Mouse (Mus musculus) retina, postnatal 1 day (tissue): ENCODE results near the gene Dnajc13.

ENCODE experiments used
- DNase-seq: peaks from one replicate; pipeline ENCODE4 v3.0.0-alpha.2; 2012

The Dnajc13 gene

GRCm38 (mm10) chr9:104107482-104107881, 155.2 kb downstream of the Dnajc13 start:
- DNase-seq = no peak

GRCm38 (mm10) chr9:104106930-104107329, 155.8 kb downstream of the Dnajc13 start:
- no peak for DNase-seq

- no peak for DNase-seq
Observed at GRCm38 (mm10) chr9:104104986-104105385, 157.7 kb downstream of the Dnajc13 start.

- no peak for DNase-seq
Observed at GRCm38 (mm10) chr9:104102901-104103300, 159.8 kb downstream of the Dnajc13 start.

- no peak for DNase-seq
Observed at GRCm38 (mm10) chr9:104102301-104102700, 160.4 kb downstream of the Dnajc13 start.

GRCm38 (mm10) chr9:104101458-104101857, 161.3 kb downstream of the Dnajc13 start:
- no peak for DNase-seq
